Mouse (Mus musculus) liver, postnatal 0 days (tissue): ENCODE measurements around the gene Tmem167b.

Experiments
- CTCF ChIP-seq: sonication (generic); IDR thresholded peaks from 2 replicates; pipeline ENCODE4 v1.5.1; 2016; ENCODE audit warnings: antibody characterized with exemption, low read depth
- EP300 ChIP-seq: IDR thresholded peaks from 2 replicates; pipeline ENCODE4 v1.6.1; 2016; ENCODE audit warnings: antibody characterized with exemption, low read depth, mild to moderate bottlenecking

GRCm38 (mm10) chr3:108510716-108511483 lies 51.4 kb downstream of the Tmem167b start:
- TF ChIP-seq CTCF (no peak), EP300 (no peak)
